Mouse (Mus musculus): ENCODE measurements at regions not wholly inside any gene's neighbourhood (a gene's known extent, or its start where the extent isn't known, plus 50 kb on each side); places are given as distances from the start of the nearest gene placed in this dataset.

DNA sequence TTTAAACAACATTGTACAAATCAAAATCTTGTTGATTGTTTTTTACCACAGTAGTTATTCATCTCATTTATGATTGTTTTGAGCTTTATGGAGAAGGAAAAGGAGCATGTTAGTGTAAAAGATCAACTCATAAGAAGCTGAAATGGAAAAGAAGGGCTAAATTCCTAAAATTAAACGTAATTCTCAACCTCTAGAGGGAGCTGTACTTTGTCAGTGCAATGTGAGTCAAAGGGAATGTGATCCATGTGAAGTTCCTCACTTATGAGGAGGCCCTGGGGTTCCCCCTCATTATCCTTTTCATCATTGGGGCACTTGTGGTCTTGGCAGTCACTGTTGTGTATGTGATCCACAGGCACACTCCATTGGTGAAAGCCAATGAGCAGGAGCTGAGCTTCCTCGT, 54.0 kb upstream of the Vmn2r7 start:
- peak; percentile 20 for DNase-seq (ENCODE audit: low spot score)

DNA sequence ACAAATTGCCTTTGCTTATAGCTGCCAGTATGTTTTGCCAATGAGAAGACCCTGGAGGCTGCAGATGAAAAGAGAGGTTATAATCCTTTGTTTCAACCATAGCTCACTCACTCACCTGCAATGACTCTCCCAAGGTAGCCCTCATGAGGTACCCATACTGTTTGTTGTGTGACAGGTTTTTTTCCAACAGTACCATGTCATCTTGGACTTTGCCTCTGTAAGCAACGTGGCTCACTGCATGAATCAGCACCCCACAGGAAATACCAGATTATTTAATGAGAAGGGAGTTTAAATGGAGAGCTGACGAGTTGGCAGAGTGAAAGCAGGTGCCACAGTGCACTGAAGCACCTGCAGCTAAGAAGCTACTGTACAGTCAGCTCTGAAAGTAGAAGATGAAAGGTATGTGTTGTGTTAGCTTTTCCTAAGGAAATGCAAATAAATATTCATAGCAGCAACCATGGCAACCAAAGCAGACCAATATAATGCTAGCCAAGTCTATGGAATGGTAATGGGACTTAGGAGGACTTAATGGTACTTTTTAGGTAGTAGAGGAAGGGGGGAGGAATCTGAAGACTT, 56.8 kb upstream of the Vmn2r7 start:
- no peak for DNase-seq (ENCODE audit: low spot score)

DNA sequence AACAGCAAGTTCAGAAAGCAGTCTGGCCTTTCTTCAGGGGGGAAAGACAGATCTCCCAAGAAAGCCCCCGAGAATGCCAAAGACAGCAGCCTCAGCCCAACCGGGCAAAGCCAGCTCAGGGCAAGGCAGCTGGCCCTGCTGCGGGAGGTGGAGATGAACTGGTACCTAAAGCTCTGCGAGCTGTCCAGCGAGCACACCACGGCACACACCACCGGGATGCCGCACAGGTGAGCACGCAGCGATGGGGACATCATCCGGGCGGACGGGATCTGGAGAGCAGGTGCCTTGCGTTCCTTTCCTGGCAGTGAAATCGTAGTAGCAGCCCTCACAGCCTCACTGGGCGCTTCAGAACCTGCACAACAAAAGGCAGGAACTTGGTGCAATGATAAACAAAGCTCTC, 104.7 kb upstream of the Vmn2r7 start:
- peak; percentile 17 for DNase-seq (ENCODE audit: low spot score)

DNA sequence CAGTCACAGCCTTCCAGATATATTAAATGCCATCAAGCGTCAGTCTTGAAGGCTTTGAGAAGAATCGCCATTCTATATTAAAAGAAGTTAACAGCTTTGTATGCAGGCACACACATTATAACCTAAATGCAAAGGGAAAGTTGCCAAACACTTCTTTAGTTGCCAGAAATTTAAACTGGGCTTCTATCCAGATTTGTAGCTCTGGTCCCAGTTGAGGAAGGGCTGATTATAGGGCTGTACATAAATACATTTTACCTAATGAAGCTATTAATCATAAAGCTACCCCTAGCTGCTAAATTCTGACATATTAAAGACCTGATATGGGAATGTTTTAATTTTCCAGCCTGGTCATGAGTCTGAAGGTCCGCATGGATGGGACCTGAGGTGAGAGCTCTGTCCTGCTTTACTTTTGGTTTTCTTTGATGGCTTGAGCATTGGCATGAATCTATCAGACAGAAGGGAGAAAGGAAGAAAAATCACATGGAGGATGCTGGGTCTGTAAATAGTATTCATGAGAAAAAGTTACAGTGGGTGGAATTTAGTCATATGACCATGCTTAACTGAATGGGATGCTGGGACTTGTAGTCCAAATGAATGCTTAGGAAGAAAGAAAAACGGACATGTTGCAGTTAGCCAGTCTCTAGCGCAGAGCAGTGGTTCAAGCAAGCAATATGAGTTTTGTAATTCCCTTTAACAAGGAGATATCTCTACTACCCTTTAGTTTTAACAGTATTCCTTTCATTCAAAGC, 120.3 kb upstream of the Vmn2r7 start:
- no peak for DNase-seq (ENCODE audit: low spot score)

DNA sequence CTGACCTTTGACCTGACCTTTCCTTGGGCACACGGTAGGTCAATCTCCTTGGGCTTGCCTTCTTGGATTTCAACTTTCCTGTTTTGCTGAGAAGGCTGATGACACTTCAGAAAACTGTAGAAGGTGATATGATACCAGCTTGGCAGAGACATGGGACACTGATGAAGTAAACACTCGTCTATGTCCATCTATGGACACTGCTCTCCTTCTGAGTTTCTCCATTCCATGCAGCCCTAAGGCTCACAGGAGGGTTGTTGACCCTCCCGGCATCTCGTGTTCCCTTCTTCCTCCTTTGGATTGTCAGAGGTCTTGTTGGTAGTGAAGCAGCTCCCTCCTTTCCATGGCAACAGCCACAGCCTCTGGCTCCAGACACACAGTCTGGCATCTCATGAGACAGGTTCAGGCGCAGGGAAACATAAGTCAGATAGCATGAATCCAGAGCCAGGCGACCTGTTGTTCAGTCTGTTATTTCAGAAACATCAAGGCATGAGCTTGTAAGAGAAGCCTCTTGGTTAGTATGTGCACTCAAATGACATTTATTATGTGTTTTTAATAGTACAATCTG, 120.9 kb upstream of the Vmn2r7 start:
- no peak for DNase-seq (ENCODE audit: low spot score)

GRCm38 (mm10) chr3:64968275-64968674, 123.7 kb upstream of the Vmn2r7 start:
- DNase-seq (ENCODE audit: low spot score) = no peak

GRCm38 (mm10) chr3:64984369-64984768, 124.8 kb upstream of the Kcnab1 start:
- peak; percentile 41 for DNase-seq (ENCODE audit: low spot score)

GRCm38 (mm10) chr3:64987665-64988064, 121.5 kb upstream of the Kcnab1 start:
- DNase-seq (ENCODE audit: low spot score) = peak; percentile 31

GRCm38 (mm10) chr3:64996451-64996850, 112.7 kb upstream of the Kcnab1 start:
- DNase-seq (ENCODE audit: low spot score) = no peak

DNA sequence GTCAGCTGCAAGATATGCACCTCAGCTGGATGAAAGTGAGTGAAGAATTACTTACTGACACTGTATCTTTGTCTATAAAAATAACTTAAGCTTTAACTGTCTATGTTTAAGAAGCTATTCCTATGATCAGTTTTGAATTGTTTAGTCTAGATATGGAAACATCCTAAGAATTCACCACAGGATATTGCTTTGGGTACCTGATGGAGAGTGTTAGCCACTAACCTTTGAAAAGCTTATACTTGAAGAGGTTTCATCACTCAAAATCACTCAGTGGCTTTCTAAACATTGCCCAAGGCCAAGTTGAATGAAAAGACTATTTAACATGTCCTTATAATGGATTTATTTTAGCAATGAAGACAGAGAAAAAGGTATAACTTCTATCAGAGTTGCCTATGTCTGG, 111.6 kb upstream of the Kcnab1 start:
- no peak for DNase-seq (ENCODE audit: low spot score)

DNA sequence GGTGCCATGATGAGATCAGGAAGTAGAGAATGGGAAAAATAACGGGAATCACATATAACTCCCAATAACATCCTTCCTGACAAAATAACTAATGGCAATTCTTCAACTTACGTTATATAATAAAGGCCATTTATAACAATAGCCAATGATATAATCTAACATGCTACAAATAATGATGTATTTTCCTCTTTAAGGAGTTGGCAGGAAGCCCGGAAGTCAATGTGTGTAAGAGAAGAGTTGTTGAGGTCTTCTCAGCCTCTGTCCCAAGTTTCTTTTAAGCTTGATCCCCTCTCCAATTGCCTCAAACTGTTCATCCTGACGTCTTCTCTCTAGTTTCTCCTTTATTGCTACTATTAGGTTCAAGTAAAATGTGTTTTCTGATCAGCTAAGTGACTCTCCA, 108.1 kb upstream of the Kcnab1 start:
- no peak for DNase-seq (ENCODE audit: low spot score)

DNA sequence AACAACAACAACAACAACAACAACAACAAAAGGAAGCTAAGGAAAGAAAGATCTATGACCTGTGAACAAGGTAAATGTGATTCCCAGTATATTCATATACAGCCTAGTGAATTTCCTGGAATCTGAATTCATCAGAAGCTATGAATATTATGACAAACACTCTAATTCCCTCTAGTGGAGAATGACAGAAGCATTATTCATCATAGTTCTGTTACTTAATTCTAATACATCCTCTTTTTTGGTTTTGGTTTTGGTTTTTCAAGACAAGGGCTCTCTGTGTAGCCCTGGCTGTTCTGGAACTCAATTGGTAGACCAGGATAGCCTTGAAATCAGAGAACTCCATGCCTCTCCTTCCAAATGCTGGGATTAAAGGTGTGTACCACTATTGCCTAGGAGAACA, 106.6 kb upstream of the Kcnab1 start:
- DNase-seq (ENCODE audit: low spot score) = no peak

GRCm38 (mm10) chr3:65006127-65006526, 103.1 kb upstream of the Kcnab1 start:
- no peak for DNase-seq (ENCODE audit: low spot score)

DNA sequence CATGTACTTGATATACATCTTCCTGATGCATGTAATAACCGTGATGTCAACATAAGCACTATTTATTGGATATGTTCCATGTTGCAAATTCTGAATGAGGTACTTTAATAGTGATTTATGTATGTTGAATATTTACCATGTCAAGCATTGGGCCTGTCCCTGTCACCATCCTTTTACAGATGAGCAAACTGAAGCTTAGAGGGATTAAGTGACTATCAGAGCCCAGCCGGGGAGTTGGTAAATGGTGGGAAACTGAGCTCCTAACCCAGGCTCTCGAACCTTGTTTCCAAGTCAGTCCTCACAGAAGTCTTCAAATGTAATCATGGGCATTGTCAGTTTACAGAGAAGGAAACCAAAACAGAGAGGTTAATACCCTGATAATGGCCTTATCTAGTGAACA, 102.6 kb upstream of the Kcnab1 start:
- no peak for DNase-seq (ENCODE audit: low spot score)

- DNase-seq (ENCODE audit: low spot score) = no peak
Measured at GRCm38 (mm10) chr3:65023876-65024275, 85.3 kb upstream of the Kcnab1 start.

DNA sequence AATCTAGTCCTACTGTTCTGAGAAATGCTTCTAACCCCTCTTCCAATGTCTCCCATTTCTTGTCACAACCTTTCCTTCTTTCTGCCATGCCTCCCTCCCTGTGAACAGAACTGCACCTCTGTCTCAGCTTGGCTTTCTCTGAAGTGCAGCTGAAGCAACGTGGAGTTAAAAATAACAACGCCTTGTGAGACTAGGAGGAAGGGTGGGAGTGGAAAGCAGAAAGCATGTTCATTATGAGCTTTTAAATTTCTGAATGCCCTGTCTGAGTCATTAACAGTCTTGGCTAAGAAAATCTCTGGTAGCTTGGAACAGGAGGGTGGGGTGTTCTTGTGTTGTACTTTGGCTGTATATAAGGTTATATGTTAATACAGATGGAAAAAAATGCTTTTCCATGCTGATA, 71.6 kb upstream of the Kcnab1 start:
- no peak for DNase-seq (ENCODE audit: low spot score)

DNA sequence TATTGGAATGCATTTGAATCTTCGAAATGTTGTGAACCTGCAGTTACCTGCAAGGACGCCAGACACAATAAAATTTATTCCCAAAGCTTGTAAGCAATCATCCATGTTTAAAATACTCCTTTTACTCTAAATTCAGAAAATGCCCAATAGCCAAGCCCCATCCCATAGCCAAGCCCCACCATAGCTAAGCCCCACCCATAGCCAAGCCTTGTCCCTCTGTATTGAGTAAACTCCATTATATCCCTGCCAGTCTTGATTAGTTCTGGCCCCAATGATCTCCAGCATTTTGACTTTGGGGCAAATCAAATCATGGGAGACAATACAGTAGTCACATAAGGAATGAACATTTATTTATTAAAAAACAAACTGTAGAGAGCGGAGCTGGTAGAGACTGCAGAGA, 61.3 kb upstream of the Kcnab1 start:
- peak; percentile 7 for DNase-seq (ENCODE audit: low spot score)

- DNase-seq (ENCODE audit: low spot score) = no peak
Measured at GRCm38 (mm10) chr3:65055401-65055800, 53.8 kb upstream of the Kcnab1 start.

All from retina, embryonic 14.5 days (tissue).